Mouse (Mus musculus): Measurements from ENCODE around the gene Recql5. TPM values are rescaled to one million over a fixed set of nuclear protein-coding genes. Genes with fewer than 3 reads are reported as not detected.

Gene Recql5
- polyA plus RNA-seq, 1 experiment from 2014 or later = 16.0 TPM

DNA sequence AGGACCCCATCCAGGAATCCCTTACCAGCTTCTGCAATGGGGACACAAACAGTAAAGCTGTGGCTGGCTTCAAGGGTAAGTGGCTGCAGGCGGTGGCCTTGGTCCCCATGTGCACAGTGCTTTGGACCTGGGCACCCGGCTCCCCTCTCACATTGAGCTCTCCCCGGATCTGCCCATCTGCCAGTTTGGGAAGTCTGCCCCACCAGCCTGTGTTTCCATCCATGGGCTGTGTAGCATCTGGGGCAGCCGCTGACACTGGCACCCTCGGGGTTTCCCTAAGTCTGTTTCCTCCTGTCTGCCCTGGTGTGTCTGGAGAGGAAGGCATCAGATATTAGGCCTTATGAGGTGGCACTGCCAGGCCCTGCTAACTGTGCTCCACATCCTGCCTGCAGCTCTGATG, 45.3 kb downstream of the Recql5 start:
- ATAC-seq (ENCODE audit: low FRiP score) (no peak), DNase-seq (ENCODE audit: low spot score) (no peak)
- H3K27ac ChIP-seq (ENCODE audit: low read depth, low read length) = no peak overlapping the region
- no peaks in the 10 kb centered on the region for H3K36me3 ChIP-seq (ENCODE audit: control insufficient read depth, insufficient read depth, low read length)
- no peaks in the 10 kb centered on the region for H3K27me3 ChIP-seq (ENCODE audit: control insufficient read depth, insufficient read depth, low read length)
- no peaks in the 10 kb centered on the region for H3K9me3 ChIP-seq (ENCODE audit: control insufficient read depth, low read length)
- no peaks in the 10 kb centered on the region for H3K4me1 ChIP-seq (replicated peaks; ENCODE audit: control insufficient read depth, insufficient read depth, low read length)
- WGBS = 80% methylated on average over 5 of the region's 5 CpGs
- no peak overlapping the region for H3K4me2 ChIP-seq (replicated peaks; ENCODE audit: low read depth, low read length)
- no peak overlapping the region for H3K4me3 ChIP-seq (ENCODE audit: low read depth, low read length)
- H3K9ac ChIP-seq (ENCODE audit: low read depth, low read length) = no peak overlapping the region

- Histone ChIP-seq H3K36me3 (ENCODE audit: control insufficient read depth, insufficient read depth, low read length) (no peaks in the 10 kb centered on the region), H3K27me3 (ENCODE audit: control insufficient read depth, insufficient read depth, low read length) (no peaks in the 10 kb centered on the region; the same call in 1 of the 2 replicates), H3K4me3 (ENCODE audit: low read depth, low read length) (no peak overlapping the region), H3K9me3 (ENCODE audit: control insufficient read depth, low read length) (no peaks in the 10 kb centered on the region), H3K27ac (ENCODE audit: low read depth, low read length) (no peak overlapping the region), H3K4me2 (replicated peaks; ENCODE audit: low read depth, low read length) (no peak overlapping the region), H3K4me1 (replicated peaks; ENCODE audit: control insufficient read depth, insufficient read depth, low read length) (no peaks in the 10 kb centered on the region), H3K9ac (ENCODE audit: low read depth, low read length) (no peak overlapping the region)
- ATAC-seq (ENCODE audit: low FRiP score) (no peak), DNase-seq (ENCODE audit: low spot score) (no peak)
- 90% methylated on average over 11 of the region's 11 CpGs for WGBS
Observed at GRCm38 (mm10) chr11:115886446-115886845, 46.8 kb downstream of the Recql5 start.

DNA sequence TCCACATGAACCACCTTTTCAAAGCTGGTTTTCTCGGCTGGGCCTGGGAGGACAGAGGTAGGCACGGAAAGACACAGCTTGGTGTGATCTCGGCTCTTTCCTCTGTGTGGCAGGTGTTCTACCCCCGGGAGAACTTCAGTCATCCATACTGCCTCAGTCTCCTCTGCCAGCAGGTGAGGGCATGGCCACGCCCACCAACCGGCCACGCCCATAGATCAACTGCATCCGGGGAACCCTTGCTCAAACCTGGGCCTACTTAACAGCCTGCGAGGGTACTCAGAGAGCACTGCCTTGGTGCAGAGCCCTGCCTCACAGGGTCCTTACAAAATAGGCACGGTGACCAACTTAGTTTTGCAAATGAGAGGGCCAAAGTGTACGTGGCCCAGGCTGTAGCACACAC, 48.0 kb downstream of the Recql5 start:
- Histone ChIP-seq H3K36me3 (ENCODE audit: control insufficient read depth, insufficient read depth, low read length) (no peaks in the 10 kb centered on the region), H3K4me3 (ENCODE audit: low read depth, low read length) (no peak overlapping the region), H3K9ac (ENCODE audit: low read depth, low read length) (no peak overlapping the region), H3K9me3 (ENCODE audit: control insufficient read depth, low read length) (no peaks in the 10 kb centered on the region), H3K4me1 (replicated peaks; ENCODE audit: control insufficient read depth, insufficient read depth, low read length) (no peaks in the 10 kb centered on the region), H3K27ac (ENCODE audit: low read depth, low read length) (no peak overlapping the region), H3K4me2 (replicated peaks; ENCODE audit: low read depth, low read length) (no peak overlapping the region), H3K27me3 (ENCODE audit: control insufficient read depth, insufficient read depth, low read length) (no peaks in the 10 kb centered on the region; the same call in 1 of the 2 replicates)
- WGBS = 79% methylated on average over 11 of the region's 11 CpGs
- DNase-seq (ENCODE audit: low spot score) = no peak
- ATAC-seq (ENCODE audit: low FRiP score) = no peak

- 91% methylated on average over 3 of the region's 3 CpGs for WGBS
- Histone ChIP-seq H3K4me2 (replicated peaks; ENCODE audit: low read depth, low read length) (no peak overlapping the region), H3K4me1 (replicated peaks; ENCODE audit: control insufficient read depth, insufficient read depth, low read length) (no peaks in the 10 kb centered on the region), H3K9ac (ENCODE audit: low read depth, low read length) (no peak overlapping the region), H3K27me3 (ENCODE audit: control insufficient read depth, insufficient read depth, low read length) (no peaks in the 10 kb centered on the region; the same call in 1 of the 2 replicates), H3K9me3 (ENCODE audit: control insufficient read depth, low read length) (no peaks in the 10 kb centered on the region), H3K36me3 (ENCODE audit: control insufficient read depth, insufficient read depth, low read length) (no peaks in the 10 kb centered on the region), H3K4me3 (ENCODE audit: low read depth, low read length) (no peak overlapping the region), H3K27ac (ENCODE audit: low read depth, low read length) (no peak overlapping the region)
- DNase-seq (ENCODE audit: low spot score) = no peak
- ATAC-seq (ENCODE audit: low FRiP score) = no peak
Observed at GRCm38 (mm10) chr11:115884361-115884760, 48.9 kb downstream of the Recql5 start.

DNA sequence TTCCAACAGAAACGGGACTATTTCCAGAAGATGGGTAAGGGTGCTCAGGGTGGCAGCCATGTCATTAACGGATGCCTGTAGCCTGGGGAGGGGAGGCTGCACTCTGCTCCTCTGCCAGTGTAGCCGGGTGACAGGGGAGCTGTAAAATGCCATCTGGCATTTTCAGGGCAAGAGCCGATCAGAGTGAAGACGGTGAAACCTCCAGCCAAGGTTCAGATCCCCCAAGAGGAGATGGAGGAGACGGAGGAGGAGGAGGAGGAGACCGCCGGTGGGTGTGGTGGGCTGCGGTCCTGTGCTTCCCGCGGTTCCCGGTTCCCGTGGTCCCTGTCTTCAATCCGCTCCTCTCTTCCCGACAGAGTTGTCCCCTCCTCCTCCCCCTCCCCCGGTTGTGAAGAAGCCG, 50.0 kb downstream of the Recql5 start:
- no peaks in the 10 kb centered on the region for H3K36me3 ChIP-seq (ENCODE audit: control insufficient read depth, insufficient read depth, low read length)
- no peak overlapping the region for H3K4me3 ChIP-seq (ENCODE audit: low read depth, low read length)
- no peak for ATAC-seq (ENCODE audit: low FRiP score)
- 30% methylated on average over 14 of the region's 17 CpGs for WGBS
- no peak overlapping the region for H3K9ac ChIP-seq (ENCODE audit: low read depth, low read length)
- H3K27ac ChIP-seq (ENCODE audit: low read depth, low read length) = no peak overlapping the region
- no peak for DNase-seq (ENCODE audit: low spot score)
- no peaks in the 10 kb centered on the region for H3K9me3 ChIP-seq (ENCODE audit: control insufficient read depth, low read length)
- no peaks in the 10 kb centered on the region; the same call in 1 of the 2 replicates for H3K27me3 ChIP-seq (ENCODE audit: control insufficient read depth, insufficient read depth, low read length)
- H3K4me2 ChIP-seq (replicated peaks; ENCODE audit: low read depth, low read length) = no peak overlapping the region
- H3K4me1 ChIP-seq (replicated peaks; ENCODE audit: control insufficient read depth, insufficient read depth, low read length) = no peaks in the 10 kb centered on the region

DNA sequence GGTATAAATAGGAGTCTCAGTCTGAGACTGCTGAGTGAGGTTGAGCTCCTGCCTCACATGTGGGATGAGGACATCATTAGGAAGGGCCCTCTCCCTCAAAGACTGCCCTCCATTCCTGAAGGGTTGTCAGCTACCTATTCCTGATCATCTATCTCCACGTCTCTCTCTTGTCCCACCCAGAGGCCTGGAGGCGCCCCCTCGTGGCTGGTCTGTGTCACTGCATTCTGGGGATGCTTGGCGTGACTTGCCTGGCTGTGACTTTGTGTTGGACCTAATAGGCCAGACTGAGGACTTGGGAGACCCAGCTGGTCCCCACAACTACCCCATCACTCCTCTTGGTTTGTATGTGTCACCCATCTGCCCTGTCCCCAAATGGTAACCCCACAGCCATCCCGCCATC, 52.3 kb downstream of the Recql5 start:
- Histone ChIP-seq H3K4me1 (replicated peaks; ENCODE audit: control insufficient read depth, insufficient read depth, low read length) (no peaks in the 10 kb centered on the region), H3K27me3 (ENCODE audit: control insufficient read depth, insufficient read depth, low read length) (no peaks in the 10 kb centered on the region; the same call in 1 of the 2 replicates), H3K4me2 (replicated peaks; ENCODE audit: low read depth, low read length) (no peak overlapping the region), H3K9ac (ENCODE audit: low read depth, low read length) (no peak overlapping the region), H3K36me3 (ENCODE audit: control insufficient read depth, insufficient read depth, low read length) (no peaks in the 10 kb centered on the region), H3K9me3 (ENCODE audit: control insufficient read depth, low read length) (no peaks in the 10 kb centered on the region), H3K27ac (ENCODE audit: low read depth, low read length) (no peak overlapping the region), H3K4me3 (ENCODE audit: low read depth, low read length) (no peak overlapping the region)
- DNase-seq (ENCODE audit: low spot score) = peak; percentile 49
- WGBS = 21% methylated on average over 5 of the region's 5 CpGs
- ATAC-seq (ENCODE audit: low FRiP score) = no peak

GRCm38 (mm10) chr11:115878071-115878470, 55.2 kb downstream of the Recql5 start:
- DNase-seq (ENCODE audit: low spot score) = no peak
- Histone ChIP-seq H3K27ac (ENCODE audit: low read depth, low read length) (no peak overlapping the region), H3K9ac (ENCODE audit: low read depth, low read length) (no peak overlapping the region), H3K36me3 (ENCODE audit: control insufficient read depth, insufficient read depth, low read length) (no peaks in the 10 kb centered on the region), H3K4me3 (ENCODE audit: low read depth, low read length) (no peak overlapping the region), H3K9me3 (ENCODE audit: control insufficient read depth, low read length) (no peaks in the 10 kb centered on the region), H3K27me3 (ENCODE audit: control insufficient read depth, insufficient read depth, low read length) (no peaks in the 10 kb centered on the region; the same call in 1 of the 2 replicates), H3K4me1 (replicated peaks; ENCODE audit: control insufficient read depth, insufficient read depth, low read length) (no peaks in the 10 kb centered on the region), H3K4me2 (replicated peaks; ENCODE audit: low read depth, low read length) (no peak overlapping the region)
- 80% methylated on average over 8 of the region's 8 CpGs for WGBS
- no peak for ATAC-seq (ENCODE audit: low FRiP score)

DNA sequence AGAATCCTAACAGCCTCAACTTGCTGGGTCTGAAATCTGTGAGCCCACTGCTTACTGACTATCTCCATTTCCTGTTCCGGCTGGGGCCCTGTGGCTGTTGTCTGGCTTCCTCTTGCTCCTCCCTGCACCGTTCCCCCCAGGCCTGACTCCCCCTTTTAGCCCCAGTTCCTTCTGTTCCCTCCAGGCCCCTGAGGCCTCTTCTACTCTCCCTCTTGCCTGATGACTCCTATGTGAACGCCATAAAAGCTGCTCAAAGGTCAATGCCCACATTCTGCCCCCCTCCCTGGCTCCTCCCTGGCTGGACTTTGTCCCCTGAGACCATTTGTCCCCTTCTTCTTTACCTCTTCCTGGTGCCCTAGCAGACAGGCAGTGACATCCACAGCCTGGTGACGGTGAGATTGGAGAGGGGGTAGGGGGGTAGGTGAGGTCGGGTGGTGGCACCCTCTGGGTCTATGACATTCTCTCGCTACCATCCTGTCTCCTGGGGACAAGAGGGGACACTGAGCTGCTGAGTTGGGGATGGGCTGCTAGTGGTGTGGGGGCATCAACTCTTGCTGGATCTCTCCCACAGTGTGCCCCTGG, 56.0 kb downstream of the Recql5 start:
- H3K4me3 ChIP-seq (ENCODE audit: low read depth, low read length) = no peak overlapping the region
- H3K36me3 ChIP-seq (ENCODE audit: control insufficient read depth, insufficient read depth, low read length) = no peaks in the 10 kb centered on the region
- ATAC-seq (ENCODE audit: low FRiP score) (no peak), DNase-seq (ENCODE audit: low spot score) (no peak)
- H3K4me2 ChIP-seq (replicated peaks; ENCODE audit: low read depth, low read length) = no peak overlapping the region
- WGBS = 67% methylated on average over 6 of the region's 6 CpGs
- H3K9me3 ChIP-seq (ENCODE audit: control insufficient read depth, low read length) = no peaks in the 10 kb centered on the region
- H3K27ac ChIP-seq (ENCODE audit: low read depth, low read length) = no peak overlapping the region
- no peaks in the 10 kb centered on the region for H3K4me1 ChIP-seq (replicated peaks; ENCODE audit: control insufficient read depth, insufficient read depth, low read length)
- H3K9ac ChIP-seq (ENCODE audit: low read depth, low read length) = no peak overlapping the region
- H3K27me3 ChIP-seq (ENCODE audit: control insufficient read depth, insufficient read depth, low read length) = no peaks in the 10 kb centered on the region

GRCm38 (mm10) chr11:115876438-115876837, 56.8 kb downstream of the Recql5 start:
- H3K4me1 ChIP-seq (replicated peaks; ENCODE audit: control insufficient read depth, insufficient read depth, low read length) = no peaks in the 10 kb centered on the region
- WGBS = 80% methylated on average over 5 of the region's 5 CpGs
- H3K9me3 ChIP-seq (ENCODE audit: control insufficient read depth, low read length) = no peaks in the 10 kb centered on the region
- no peaks in the 10 kb centered on the region for H3K27me3 ChIP-seq (ENCODE audit: control insufficient read depth, insufficient read depth, low read length)
- H3K9ac ChIP-seq (ENCODE audit: low read depth, low read length) = no peak overlapping the region
- no peak overlapping the region for H3K27ac ChIP-seq (ENCODE audit: low read depth, low read length)
- no peaks in the 10 kb centered on the region for H3K36me3 ChIP-seq (ENCODE audit: control insufficient read depth, insufficient read depth, low read length)
- no peak overlapping the region for H3K4me2 ChIP-seq (replicated peaks; ENCODE audit: low read depth, low read length)
- no peak overlapping the region for H3K4me3 ChIP-seq (ENCODE audit: low read depth, low read length)
- DNase-seq (ENCODE audit: low spot score) (no peak), ATAC-seq (ENCODE audit: low FRiP score) (no peak)
